Mouse (Mus musculus) cerebellum, adult 2 months (tissue): ENCODE measurements around the gene Ncoa1.

Experiments used
- CTCF ChIP-seq: fragments of 200-500 bp; IDR thresholded peaks from 2 replicates; pipeline ENCODE4 v1.5.1; 2011; ENCODE audit warnings: low read depth, mild to moderate bottlenecking, control low read depth, low read length, moderate library complexity, borderline replicate concordance; ENCODE audit not compliant: insufficient read depth
- POLR2A ChIP-seq: fragments of 200-500 bp; IDR thresholded peaks from 2 replicates; pipeline ENCODE4 v1.6.1; 2011; ENCODE audit warnings: low read length, control low read depth, borderline replicate concordance; ENCODE audit not compliant: insufficient read depth

DNA sequence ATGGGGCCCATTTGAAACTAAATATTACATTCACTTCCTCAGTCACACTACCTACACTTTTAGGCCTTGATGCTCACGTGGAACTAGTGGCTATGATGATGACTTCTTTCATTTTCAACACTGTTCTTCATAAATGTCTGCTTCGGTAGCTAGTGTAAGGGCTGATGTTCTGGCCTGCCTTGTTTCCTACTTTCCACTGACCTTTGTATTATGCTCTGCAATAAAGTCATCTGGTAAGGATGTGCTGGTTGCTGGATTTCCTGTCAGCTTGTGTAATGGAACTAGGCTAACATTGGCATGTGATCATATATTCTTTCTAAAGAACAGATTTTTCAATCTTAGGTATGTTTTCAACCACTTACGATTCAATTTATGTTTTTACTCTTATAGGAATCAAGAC is 177.7 kb downstream of the Ncoa1 start:
- TF ChIP-seq CTCF (no peak), POLR2A (no peak)
